Mouse (Mus musculus) limb, embryonic 11.5 days (tissue): Measurements from ENCODE around the gene Hexb. TPM values are rescaled to one million over a fixed set of nuclear protein-coding genes. Genes with fewer than 3 reads are reported as not detected.

ENCODE experiments used
- ATAC-seq: fragments of 200-750 bp; cut with Nextera tagmentation; 2 replicates; pipeline ENCODE4 v1.8.0; 2017; ENCODE audit warnings: low read depth; ENCODE audit not compliant: insufficient number of reproducible peaks, low FRiP score, low TSS enrichment
- DNase-seq: peaks from one replicate; pipeline ENCODE4 v3.0.0-alpha.2; 2015; ENCODE audit warnings: low spot score
- H3K27ac ChIP-seq: fragments of 300-500 bp; sonication (generic); replicated peaks from 2 replicates; pipeline ENCODE4 v1.5.1; 2014; ENCODE audit warnings: low read depth, mild to moderate bottlenecking, low read length
- H3K27me3 ChIP-seq: fragments of 300-500 bp; sonication (generic); 2 replicates; pipeline ENCODE4 v1.6.1; 2014; ENCODE audit warnings: mild to moderate bottlenecking, low read length, mixed read lengths; ENCODE audit not compliant: control insufficient read depth, insufficient read depth
- H3K36me3 ChIP-seq: fragments of 300-500 bp; sonication (generic); 2 replicates; pipeline ENCODE4 v1.6.1; 2014; ENCODE audit warnings: mild to moderate bottlenecking, low read length, moderate library complexity, mixed read lengths; ENCODE audit not compliant: control insufficient read depth, insufficient read depth
- H3K4me1 ChIP-seq: fragments of 300-500 bp; sonication (generic); 2 replicates; pipeline ENCODE4 v1.6.1; 2014; ENCODE audit warnings: low read length, mixed read lengths; ENCODE audit not compliant: control insufficient read depth, insufficient read depth
- H3K4me2 ChIP-seq: fragments of 300-500 bp; sonication (generic); 2 replicates; pipeline ENCODE4 v1.6.1; 2014; ENCODE audit warnings: low read depth, mild to moderate bottlenecking, moderate library complexity; ENCODE audit not compliant: severe bottlenecking
- H3K4me3 ChIP-seq: fragments of 300-500 bp; sonication (generic); 2 replicates; pipeline ENCODE4 v1.5.1; 2014; ENCODE audit warnings: low read depth, low read length
- H3K9ac ChIP-seq: fragments of 300-500 bp; sonication (generic); 2 replicates; pipeline ENCODE4 v1.6.1; 2014; ENCODE audit warnings: mild to moderate bottlenecking, low read length
- H3K9me3 ChIP-seq: fragments of 300-500 bp; sonication (generic); 2 replicates; pipeline ENCODE4 v1.6.1; 2016; ENCODE audit warnings: low read length; ENCODE audit not compliant: control insufficient read depth
- WGBS: fragments of 180-500 bp; shearing (Covaris S2); extraction: QIAGEN DNeasy Blood & Tissue Kit; methylation state at CpG from one replicate; pipeline ENCODE4 v1.1.7; 2014; 5-methylcytosine and 5-hydroxymethylcytosine counted together
- polyA plus RNA-seq: library from polyadenylated mRNA; unstranded; fragments of >200 nt; fragmentation: Nextera tagmentation; extraction: Ambion mirVana; gene quantifications from 2 replicates; pipeline ENCODE4 v1.2.1, GENCODE M21; 2014

Gene Hexb
- polyA plus RNA-seq, 1 experiment from 2014 or later = 22.2 TPM

DNA sequence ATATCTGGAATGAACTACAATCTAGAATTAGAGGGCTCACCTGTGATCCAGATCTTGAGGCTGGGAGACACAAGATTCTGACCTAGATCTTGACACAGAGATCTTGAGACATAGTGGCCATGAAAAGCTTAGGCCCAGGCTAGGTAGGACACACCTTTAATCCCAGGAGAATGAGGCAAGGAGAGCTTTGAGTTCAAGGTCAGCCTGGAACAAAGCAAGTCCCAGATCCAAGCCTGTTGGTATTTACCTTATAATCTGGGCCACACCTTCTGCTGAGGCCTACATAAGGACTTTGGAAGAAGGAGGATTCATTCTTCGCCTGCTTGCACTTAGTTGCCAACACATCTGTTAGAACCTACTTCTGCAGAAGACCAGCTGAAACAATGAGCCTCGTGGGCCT is 966 bp upstream of the Hexb start:
- H3K9me3 ChIP-seq = no peaks in the 10 kb centered on the region
- WGBS = 89% methylated on average over 2 of the region's 2 CpGs

DNA sequence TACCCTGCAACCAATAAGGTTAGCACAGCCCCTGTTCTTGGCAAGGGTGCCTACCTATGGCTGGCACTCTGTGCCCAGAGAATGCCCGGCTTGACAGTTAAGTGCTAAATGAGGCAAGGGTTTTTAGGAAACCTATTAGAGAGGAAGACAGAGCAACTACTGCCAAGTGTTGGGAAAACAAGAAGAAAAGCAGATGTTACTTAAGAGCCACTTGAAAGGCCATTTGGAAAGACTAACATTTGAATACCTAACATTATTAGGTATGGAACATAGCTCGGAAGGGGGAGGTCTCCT is 1.3 kb downstream of the Hexb start:
- Histone ChIP-seq H3K36me3 (no peaks in the 10 kb centered on the region), H3K27ac (no peak overlapping the region), H3K9ac (no peak overlapping the region), H3K9me3 (no peaks in the 10 kb centered on the region), H3K27me3 (no peaks in the 10 kb centered on the region), H3K4me3 (no peak overlapping the region), H3K4me1 (no peaks in the 10 kb centered on the region), H3K4me2 (peak overlapping the region; percentile 82; the same call in 1 of the 2 replicates)
- no peak for DNase-seq
- ATAC-seq = no peak
- 84% methylated on average over 2 of the region's 2 CpGs for WGBS

More for the DNA sequence above, 966 bp upstream of the Hexb start:
- Histone ChIP-seq H3K9ac (no peak overlapping the region), H3K4me1 (no peaks in the 10 kb centered on the region), H3K36me3 (no peaks in the 10 kb centered on the region), H3K27me3 (no peaks in the 10 kb centered on the region), H3K4me2 (no peak overlapping the region), H3K4me3 (no peak overlapping the region), H3K27ac (no peak overlapping the region)
- ATAC-seq (no peak), DNase-seq (no peak)

DNA sequence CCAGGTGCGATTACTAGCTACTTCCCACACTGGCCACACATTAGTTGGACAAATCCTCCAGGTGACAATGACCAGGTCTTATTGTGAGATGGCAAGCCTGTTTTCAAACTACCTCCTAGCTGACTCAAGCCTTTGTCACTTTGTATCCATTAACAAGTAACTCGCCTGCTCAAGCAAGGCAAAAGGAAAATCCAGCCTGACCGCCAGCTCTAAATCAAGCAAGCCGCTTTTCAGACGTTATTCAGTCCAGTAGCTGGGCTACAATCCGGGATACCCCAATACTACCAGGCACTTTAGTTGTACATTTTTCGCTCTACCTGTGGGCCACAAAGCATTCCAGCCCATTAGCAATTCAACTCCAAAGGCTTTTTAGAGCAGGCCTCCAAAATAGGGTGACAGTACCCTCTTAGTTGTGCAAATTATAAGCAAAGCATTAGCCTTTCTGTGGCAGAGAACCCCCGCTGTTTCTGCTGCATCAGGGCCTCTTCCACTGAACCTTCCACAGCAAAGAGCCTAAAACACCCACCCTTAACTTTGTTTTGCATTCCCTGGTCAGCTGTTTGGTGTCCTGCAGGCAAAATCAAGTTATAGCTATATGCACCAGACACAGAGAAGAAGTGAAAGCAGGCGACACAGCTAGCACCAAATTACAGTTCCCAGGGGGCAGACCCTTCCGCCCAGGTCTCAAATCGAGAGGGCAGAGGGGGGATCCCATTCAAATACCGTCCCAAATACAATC is 1.8 kb downstream of the Hexb start:
- Histone ChIP-seq H3K27me3 (no peaks in the 10 kb centered on the region), H3K4me1 (no peaks in the 10 kb centered on the region), H3K9me3 (no peaks in the 10 kb centered on the region), H3K4me3 (no peak overlapping the region), H3K9ac (no peak overlapping the region), H3K27ac (no peak overlapping the region), H3K36me3 (no peaks in the 10 kb centered on the region), H3K4me2 (no peak overlapping the region)
- DNase-seq (no peak), ATAC-seq (no peak)
- 68% methylated on average over 12 of the region's 12 CpGs for WGBS

DNA sequence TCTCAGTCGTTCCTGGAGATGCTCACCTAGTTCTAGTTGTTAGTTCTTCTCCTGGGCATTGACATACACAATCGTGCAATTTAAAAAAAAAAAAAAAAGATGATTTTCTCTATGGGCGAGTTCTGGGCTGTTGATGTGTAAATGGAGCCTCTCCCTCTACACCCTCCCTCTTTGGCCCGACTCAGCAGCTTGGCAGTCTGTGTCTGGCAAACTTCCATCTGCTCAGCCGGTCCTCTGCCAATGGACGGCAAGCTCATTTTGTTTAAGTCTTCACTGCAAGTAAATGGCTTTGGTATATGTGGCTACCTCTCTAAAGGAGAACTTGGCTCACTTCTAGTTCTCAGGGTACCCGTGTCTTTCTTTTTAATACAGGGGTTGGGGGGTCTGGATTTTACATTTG is 4.7 kb downstream of the Hexb start:
- H3K4me3 ChIP-seq = no peak overlapping the region
- DNase-seq (no peak), ATAC-seq (no peak)
- H3K9me3 ChIP-seq = no peaks in the 10 kb centered on the region
- H3K36me3 ChIP-seq = no peaks in the 10 kb centered on the region
- no peak overlapping the region for H3K4me2 ChIP-seq
- H3K27ac ChIP-seq = no peak overlapping the region
- no peak overlapping the region for H3K9ac ChIP-seq
- no peaks in the 10 kb centered on the region for H3K27me3 ChIP-seq
- 75% methylated on average over 7 of the region's 7 CpGs for WGBS
- H3K4me1 ChIP-seq = no peaks in the 10 kb centered on the region

DNA sequence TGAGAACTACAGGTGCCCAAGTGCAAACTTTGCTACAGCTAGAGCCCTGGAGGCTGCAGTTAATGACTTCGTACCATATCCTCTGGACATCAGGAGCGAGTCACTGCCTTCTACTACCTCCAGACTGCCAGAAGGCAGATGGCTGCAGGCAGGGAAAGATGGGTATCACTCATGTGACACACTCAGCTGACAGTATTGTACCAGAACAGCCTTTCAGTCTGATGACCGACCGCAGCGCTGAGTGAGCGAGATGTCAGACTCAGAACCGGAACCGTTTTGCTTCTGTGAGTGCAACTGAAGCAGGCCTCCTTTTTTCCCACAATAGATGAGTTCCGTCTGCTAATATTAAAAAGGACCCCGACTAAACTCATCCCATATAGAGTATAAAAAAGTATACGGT is 5.5 kb downstream of the Hexb start:
- WGBS = 88% methylated on average over 11 of the region's 11 CpGs
- no peak for DNase-seq
- H3K27me3 ChIP-seq = no peaks in the 10 kb centered on the region
- H3K4me1 ChIP-seq = no peaks in the 10 kb centered on the region
- no peaks in the 10 kb centered on the region for H3K9me3 ChIP-seq
- no peak overlapping the region for H3K4me3 ChIP-seq
- H3K9ac ChIP-seq = no peak overlapping the region
- ATAC-seq = no peak
- no peak overlapping the region for H3K27ac ChIP-seq
- no peak overlapping the region for H3K4me2 ChIP-seq
- no peaks in the 10 kb centered on the region for H3K36me3 ChIP-seq

DNA sequence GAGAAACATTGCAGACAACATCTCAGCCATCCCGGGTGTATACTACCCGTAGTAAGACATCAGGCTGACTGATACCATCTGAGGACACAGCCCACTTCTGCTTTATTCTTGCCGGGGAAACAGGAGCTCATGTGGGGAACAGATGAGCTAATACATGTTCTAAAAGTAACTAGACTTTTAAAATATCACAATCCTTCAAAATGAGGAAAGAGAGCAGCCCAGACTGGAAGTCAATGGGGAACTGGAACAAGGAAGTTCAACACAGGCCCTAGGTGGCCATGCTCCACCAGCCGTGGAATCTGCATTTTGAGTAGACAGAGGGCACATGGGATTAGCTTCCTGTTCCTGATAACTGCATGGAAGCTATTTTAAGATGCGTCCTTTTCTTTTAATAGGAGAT is 10.5 kb downstream of the Hexb start:
- no peak overlapping the region for H3K27ac ChIP-seq
- H3K9me3 ChIP-seq = no peaks in the 10 kb centered on the region
- H3K4me1 ChIP-seq = no peaks in the 10 kb centered on the region
- no peak overlapping the region for H3K4me3 ChIP-seq
- no peak for ATAC-seq
- 92% methylated on average over 5 of the region's 5 CpGs for WGBS
- H3K36me3 ChIP-seq = no peaks in the 10 kb centered on the region
- H3K4me2 ChIP-seq = no peak overlapping the region
- DNase-seq = no peak
- H3K27me3 ChIP-seq = no peaks in the 10 kb centered on the region
- no peak overlapping the region for H3K9ac ChIP-seq

DNA sequence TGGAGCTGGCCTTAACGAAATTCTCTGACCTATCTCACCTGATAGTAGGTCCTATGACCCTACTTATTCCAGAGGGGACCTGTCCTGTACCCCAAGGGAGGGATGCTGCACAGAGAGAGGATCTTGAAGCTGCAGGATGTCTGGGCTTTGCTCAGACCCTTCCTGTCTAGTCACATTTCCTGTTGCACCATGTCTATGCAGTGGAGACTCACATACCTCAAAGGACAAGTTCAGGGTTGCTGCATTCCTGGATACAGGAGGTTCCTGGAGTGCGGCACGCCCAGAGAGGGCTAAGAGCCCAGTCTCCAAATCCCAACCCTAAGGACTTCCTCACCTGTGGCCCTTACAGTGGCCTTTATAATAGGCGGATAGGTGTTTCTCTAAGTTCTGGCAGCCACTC is 11.8 kb downstream of the Hexb start:
- no peak for DNase-seq
- no peaks in the 10 kb centered on the region for H3K9me3 ChIP-seq
- ATAC-seq = no peak
- H3K27ac ChIP-seq = no peak overlapping the region
- H3K9ac ChIP-seq = no peak overlapping the region
- no peaks in the 10 kb centered on the region; the same call in 1 of the 2 replicates for H3K36me3 ChIP-seq
- H3K4me1 ChIP-seq = no peaks in the 10 kb centered on the region
- 77% methylated on average over 4 of the region's 4 CpGs for WGBS
- H3K4me2 ChIP-seq = no peak overlapping the region
- no peaks in the 10 kb centered on the region for H3K27me3 ChIP-seq
- H3K4me3 ChIP-seq = no peak overlapping the region

DNA sequence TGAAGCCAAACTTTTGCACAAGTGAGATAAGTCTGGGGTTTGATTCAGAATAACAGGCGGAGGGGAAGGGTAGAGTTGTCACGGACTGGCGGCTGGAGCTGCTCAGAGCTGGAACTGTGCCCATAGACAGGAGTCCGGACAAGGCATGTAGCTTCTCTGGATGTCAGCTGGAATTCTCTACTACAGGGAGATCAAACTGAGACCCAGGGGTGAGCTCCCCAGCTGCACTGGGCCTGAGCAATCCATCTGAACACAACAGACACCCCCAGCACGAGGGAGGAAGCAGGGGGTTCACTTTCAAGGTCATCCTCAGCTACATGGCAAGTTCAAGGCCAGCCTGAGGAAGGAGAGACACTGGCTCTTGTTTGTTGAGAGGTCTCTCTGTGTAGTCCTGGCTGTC is 13.5 kb downstream of the Hexb start:
- Histone ChIP-seq H3K27ac (no peak overlapping the region), H3K4me1 (no peaks in the 10 kb centered on the region), H3K36me3 (peaks cover 1% of the 10 kb centered on the region; the same call in 1 of the 2 replicates), H3K9me3 (no peaks in the 10 kb centered on the region), H3K4me2 (no peak overlapping the region), H3K27me3 (no peaks in the 10 kb centered on the region), H3K9ac (no peak overlapping the region), H3K4me3 (no peak overlapping the region)
- DNase-seq (no peak), ATAC-seq (no peak)
- WGBS = 87% methylated on average over 5 of the region's 5 CpGs

DNA sequence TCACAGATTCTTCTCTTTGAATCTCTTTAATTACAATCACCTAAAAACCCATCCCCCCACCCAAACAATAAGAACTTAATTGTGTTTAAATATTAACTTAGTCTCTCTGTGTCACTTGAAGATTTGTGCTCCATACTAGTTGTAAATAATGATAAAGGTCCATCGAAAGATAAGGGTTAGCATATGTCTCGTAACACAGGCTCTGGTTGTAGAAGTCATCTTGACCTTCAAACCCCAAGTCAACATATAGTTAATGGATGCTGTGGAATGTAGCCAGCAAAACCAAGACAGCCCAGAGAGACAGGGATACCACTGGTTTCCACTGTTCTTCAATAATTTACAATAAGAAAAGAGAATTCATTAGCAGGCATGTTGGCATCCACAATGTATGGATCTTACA is 14.0 kb downstream of the Hexb start:
- no peak overlapping the region for H3K4me2 ChIP-seq
- peaks cover 2% of the 10 kb centered on the region; the same call in 1 of the 2 replicates for H3K36me3 ChIP-seq
- WGBS = 95% methylated on average over 2 of the region's 2 CpGs
- DNase-seq (no peak), ATAC-seq (no peak)
- H3K27ac ChIP-seq = no peak overlapping the region
- no peak overlapping the region for H3K9ac ChIP-seq
- no peaks in the 10 kb centered on the region for H3K4me1 ChIP-seq
- no peaks in the 10 kb centered on the region for H3K27me3 ChIP-seq
- H3K9me3 ChIP-seq = no peaks in the 10 kb centered on the region
- H3K4me3 ChIP-seq = no peak overlapping the region
